Mouse (Mus musculus) monocyte, adult 2 months (primary cell): ENCODE measurements at regions not wholly inside any gene's neighbourhood (a gene's known extent, or its start where the extent isn't known, plus 50 kb on each side); places are given as distances from the start of the nearest gene placed in this dataset.

ENCODE experiments used
- DNase-seq, 2 experiments: peaks; one replicate each; pipeline ENCODE4 v3.0.0; 2022; ENCODE audit warnings: low spot score in 2 of 2, low read depth in 1 of 2

GRCm38 (mm10) chr1:92386752-92387151 lies 86.9 kb downstream of the Ndufa10 start:
- no peak for DNase-seq

- DNase-seq, result no peak
Measured at GRCm38 (mm10) chr1:92384945-92385344, 88.7 kb downstream of the Ndufa10 start.

GRCm38 (mm10) chr1:92383749-92384148 lies 89.9 kb downstream of the Ndufa10 start:
- no peak for DNase-seq

- no peak for DNase-seq
Measured at GRCm38 (mm10) chr1:92379510-92379886, 94.2 kb downstream of the Ndufa10 start.

- DNase-seq, result no peak
Measured at GRCm38 (mm10) chr1:92378741-92379509, 94.7 kb downstream of the Ndufa10 start.

- no peak for DNase-seq
Measured at GRCm38 (mm10) chr1:92376456-92376855, 97.2 kb downstream of the Ndufa10 start.

GRCm38 (mm10) chr1:92372222-92372990 lies 101.3 kb downstream of the Ndufa10 start:
- peak in 1 of 2 experiments; percentile 50 for DNase-seq

GRCm38 (mm10) chr1:92371357-92371981 lies 102.2 kb downstream of the Ndufa10 start:
- DNase-seq, result no peak

GRCm38 (mm10) chr1:92370842-92371241 lies 102.8 kb downstream of the Ndufa10 start:
- no peak for DNase-seq

GRCm38 (mm10) chr1:92369972-92370371 lies 103.7 kb downstream of the Ndufa10 start:
- no peak for DNase-seq

- no peak for DNase-seq
Measured at GRCm38 (mm10) chr1:92366249-92366648, 107.4 kb downstream of the Ndufa10 start.

- DNase-seq, result no peak
Measured at GRCm38 (mm10) chr1:92365366-92366075, 108.1 kb downstream of the Ndufa10 start.

- no peak for DNase-seq
Measured at GRCm38 (mm10) chr1:92361677-92362076, 112.0 kb downstream of the Ndufa10 start.

- peak in 1 of 2 experiments; percentile 25 for DNase-seq
Measured at GRCm38 (mm10) chr1:92360255-92360654, 113.4 kb downstream of the Ndufa10 start.

- DNase-seq, result no peak
Measured at GRCm38 (mm10) chr1:92359473-92359872, 114.2 kb downstream of the Ndufa10 start.

- DNase-seq, result no peak
Measured at GRCm38 (mm10) chr1:92358758-92359287, 114.8 kb downstream of the Ndufa10 start.

GRCm38 (mm10) chr1:92348353-92349005 lies 125.2 kb downstream of the Ndufa10 start:
- DNase-seq, result no peak

GRCm38 (mm10) chr1:92347656-92348055 lies 126.0 kb downstream of the Ndufa10 start:
- DNase-seq, result no peak

- no peak for DNase-seq
Measured at GRCm38 (mm10) chr1:92343768-92344167, 129.9 kb downstream of the Ndufa10 start.

GRCm38 (mm10) chr1:92343161-92343598 lies 130.5 kb downstream of the Ndufa10 start:
- no peak for DNase-seq
